Mouse (Mus musculus): ENCODE measurements around the gene Grid1. TPM values are rescaled to one million over a fixed set of nuclear protein-coding genes. Genes with fewer than 3 reads are reported as not detected.

The Grid1 gene
- total RNA-seq, 2 experiments from 2014 or later: 51.7 to 53.4 TPM

DNA sequence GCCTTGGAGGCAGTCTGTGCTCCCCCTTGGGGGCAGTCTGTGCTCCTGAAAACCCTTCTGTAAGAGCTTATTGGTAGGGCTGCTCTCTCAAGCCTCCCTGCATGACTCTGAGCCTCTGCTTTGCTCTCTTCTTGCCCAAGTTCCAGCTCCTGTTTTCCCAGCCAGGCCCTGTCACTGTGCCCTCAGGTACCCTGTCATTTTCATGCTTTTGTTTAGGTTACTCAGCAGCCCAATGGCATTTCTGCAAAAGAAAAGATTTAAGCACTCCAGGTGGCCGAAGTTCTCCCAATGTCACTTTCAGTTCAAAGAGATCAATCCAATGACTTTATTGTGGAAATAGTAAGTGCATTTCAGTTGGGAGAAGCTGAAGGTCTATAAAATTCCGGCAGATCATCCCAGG is 402.3 kb downstream of the Grid1 start:
- no peak for DNase-seq

- no peak for DNase-seq
Measured at GRCm38 (mm10) chr14:35227581-35227980, 407.7 kb downstream of the Grid1 start.

- no peak for DNase-seq
Measured at GRCm38 (mm10) chr14:35231384-35231783, 411.5 kb downstream of the Grid1 start.

- no peak for DNase-seq
Measured at GRCm38 (mm10) chr14:35242882-35243281, 423.0 kb downstream of the Grid1 start.

DNA sequence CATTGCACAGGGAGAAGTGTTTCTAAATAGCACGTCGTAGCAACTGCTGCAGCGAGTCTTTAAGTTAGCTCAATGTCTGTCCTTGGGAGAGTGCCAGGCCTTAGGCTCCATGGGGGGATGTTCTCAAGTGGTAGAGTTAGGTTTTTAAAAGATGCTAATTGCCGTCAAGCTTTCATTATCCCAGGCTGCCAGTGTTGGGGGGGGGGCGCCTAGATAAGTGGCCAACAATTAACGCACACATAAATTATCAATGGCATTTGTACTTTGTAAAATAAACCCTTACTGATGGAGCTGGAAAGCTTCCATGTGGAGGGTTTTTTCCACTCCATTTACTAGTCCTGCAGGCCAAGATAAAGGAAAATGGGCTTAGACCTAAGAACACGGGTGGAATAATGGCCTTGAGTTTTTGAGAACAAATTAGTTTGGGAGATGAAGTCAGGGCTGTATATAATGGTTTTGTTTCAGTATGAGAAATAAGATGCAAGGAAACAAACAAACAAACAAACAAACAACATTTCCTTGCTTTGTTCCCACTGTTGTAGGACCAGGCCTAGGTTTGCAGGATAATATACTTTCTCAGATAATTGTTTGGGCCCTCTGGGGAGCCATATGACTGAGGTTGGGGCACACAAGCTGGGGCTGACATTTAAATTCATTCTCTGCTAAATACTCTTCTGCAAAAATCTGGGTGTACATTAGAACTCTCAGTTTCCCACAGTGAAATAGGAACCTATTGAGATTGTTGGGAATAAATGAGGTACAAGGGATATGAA is 425.1 kb downstream of the Grid1 start:
- DNase-seq: no peak

GRCm38 (mm10) chr14:35250412-35250811 is 430.5 kb downstream of the Grid1 start:
- peak in 1 of 2 experiments; percentile 21 for DNase-seq

DNA sequence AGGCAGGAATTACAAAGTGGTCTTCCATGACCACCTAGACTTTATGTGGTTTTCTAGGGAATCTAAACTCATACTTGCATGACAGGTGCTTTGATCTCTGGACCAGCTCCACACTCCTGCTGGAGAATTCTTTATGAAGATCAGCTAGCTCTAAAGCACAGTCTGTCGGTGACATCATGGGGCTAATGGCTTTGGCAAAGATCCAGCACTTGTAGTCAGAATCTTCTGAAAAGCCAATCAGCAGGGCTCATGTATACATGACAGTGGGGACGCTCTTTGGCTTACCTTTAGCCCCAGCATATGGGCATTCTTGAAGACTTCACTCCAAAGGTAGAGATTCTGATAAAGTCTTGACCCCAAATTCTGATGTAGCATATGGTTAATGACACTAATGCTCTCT is 434.6 kb downstream of the Grid1 start:
- DNase-seq: no peak

- DNase-seq: no peak
Measured at GRCm38 (mm10) chr14:35270260-35270659, 450.4 kb downstream of the Grid1 start.

- no peak for DNase-seq
Measured at GRCm38 (mm10) chr14:35309201-35309600, 489.3 kb downstream of the Grid1 start.

- DNase-seq: no peak
Measured at GRCm38 (mm10) chr14:35313380-35314299, 493.7 kb downstream of the Grid1 start.

- DNase-seq: no peak
Measured at GRCm38 (mm10) chr14:35326306-35326705, 506.4 kb downstream of the Grid1 start.

DNA sequence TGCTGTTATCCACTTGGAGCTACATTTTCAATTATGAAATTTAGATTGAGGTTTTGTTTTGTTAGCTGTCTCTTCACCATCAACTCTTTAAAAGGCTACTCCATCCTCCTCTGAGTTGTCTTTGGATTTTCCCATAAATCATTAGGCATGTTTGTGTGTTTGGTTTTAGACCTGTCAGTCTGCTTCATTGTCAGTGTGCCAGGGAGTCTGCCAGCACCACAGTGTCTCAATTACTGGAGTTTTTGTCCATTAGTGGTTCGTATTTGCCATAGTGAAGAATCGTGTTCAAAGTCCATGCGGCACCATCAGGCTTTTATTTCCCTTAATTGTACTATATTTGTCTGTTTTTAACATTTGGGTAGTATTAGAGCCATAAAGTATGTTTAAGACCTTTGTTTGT is 516.7 kb downstream of the Grid1 start:
- DNase-seq: no peak

DNA sequence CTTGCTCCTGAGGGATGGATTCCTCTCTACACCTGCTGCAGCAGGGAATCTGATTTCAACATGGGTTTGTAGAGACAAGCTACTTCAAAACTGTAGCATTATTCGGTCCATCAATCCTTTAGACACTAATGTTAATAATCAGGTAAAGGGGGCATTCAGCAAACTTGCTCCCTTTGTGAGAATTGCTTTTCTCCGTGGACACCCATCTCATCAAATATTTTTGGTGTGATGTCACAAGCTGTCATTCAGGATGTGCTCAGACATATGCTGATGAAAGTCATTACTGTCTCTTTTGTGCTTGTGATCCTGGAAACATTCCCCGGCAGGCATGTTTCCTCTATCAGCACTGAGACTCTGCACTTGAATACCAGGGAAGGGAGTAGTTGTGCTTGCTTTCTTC is 536.1 kb downstream of the Grid1 start:
- no peak for DNase-seq

GRCm38 (mm10) chr14:35356480-35357085 is 536.7 kb downstream of the Grid1 start:
- no peak for DNase-seq

DNA sequence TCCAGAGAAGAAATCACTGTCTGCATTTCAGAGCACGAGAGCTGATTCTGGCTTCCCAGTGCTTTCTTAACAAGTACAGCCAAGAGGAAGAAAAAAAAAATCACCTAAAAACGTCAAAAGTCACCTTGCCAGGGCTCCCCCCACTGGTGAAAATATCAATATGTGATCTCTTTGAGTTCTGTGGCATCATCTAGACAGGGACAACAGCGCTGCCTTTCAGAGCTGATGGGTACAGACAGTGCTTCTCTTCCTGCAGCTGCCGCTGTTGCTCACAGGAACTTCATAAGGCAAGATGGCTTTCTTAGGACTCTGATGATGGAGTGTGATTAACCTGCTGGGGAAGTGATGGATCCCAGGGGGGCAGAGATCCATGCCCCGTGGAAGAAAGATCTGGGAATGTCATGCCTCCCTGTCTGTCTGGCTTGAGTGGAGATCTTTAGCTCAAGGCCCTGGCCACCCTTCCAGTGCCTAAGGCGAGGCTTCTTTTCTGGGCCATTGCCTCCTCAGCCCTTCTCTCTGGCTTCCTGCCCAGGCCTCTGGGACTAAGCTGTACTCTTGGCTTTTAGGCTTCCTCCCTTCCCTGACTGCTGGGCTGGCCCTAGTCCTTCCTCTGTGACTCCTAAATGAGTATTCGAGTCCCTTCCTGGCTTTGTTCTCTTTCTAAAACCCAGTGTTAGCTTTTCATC is 538.4 kb downstream of the Grid1 start:
- DNase-seq: no peak

GRCm38 (mm10) chr14:35365177-35365944 is 545.5 kb downstream of the Grid1 start:
- DNase-seq: no peak

GRCm38 (mm10) chr14:35374374-35374773 is 554.5 kb downstream of the Grid1 start:
- DNase-seq: no peak

- DNase-seq: no peak
Measured at GRCm38 (mm10) chr14:35393591-35393990, 573.7 kb downstream of the Grid1 start.

DNA sequence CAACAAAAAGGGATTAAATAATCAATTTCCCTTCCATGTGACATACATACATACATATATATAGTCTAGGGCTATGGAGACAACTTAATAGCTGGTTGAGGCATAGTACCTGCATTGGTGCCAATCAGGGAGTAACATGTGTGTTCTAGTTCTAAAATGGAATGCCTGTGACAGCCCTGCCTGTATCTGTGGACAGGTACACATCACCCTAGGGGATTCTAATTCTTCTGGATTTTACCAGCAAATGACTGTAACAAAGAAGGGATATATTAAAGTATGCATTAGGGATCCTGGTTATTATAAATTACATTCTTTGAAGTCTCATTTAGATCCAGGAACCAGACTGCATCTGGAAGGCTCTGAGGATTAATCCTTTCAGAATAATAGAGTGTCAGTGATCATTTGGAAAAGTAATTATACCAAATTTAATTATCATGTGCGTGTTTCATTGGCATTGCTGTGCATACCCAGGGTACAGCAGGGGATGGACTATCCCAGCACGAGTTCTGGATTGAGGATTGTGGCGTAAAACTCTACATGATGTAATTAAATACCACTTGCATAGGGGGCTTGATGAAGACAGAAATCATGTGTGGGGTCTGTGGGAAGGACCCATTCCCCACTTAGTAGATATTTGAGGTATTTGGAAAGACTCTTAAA is 584.5 kb downstream of the Grid1 start:
- DNase-seq: no peak

DNA sequence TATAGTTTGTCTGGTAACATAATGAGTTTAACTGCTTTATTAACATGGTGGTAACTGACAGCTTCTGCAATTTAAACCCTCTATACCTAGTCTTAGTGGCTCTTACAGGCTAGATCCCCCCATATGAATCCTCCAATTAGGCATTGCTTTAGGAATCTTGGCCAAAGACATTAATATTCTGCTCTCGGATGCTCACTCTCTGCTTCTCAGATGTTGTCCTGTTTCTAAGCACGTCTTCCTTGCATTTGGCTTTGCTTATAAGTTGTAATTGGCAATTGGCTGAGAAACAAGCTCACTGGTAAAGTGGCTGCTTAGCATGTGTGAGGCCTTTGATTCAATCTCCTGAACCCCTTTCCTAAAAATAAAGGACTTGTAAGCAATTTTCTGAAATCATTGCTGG is 610.4 kb downstream of the Grid1 start:
- DNase-seq: no peak

- DNase-seq: no peak
Measured at GRCm38 (mm10) chr14:35453702-35454101, 633.8 kb downstream of the Grid1 start.

All from layer of hippocampus, postnatal 36 days (tissue).